Mouse (Mus musculus) kidney, adult 18-20 months (tissue): ENCODE measurements around the gene Hif3a.
"Not testable (repeated sequence)": the region's sequence is repeated elsewhere in the genome, so short reads cannot be mapped to it uniquely, and the experiment has no call there.

ENCODE experiments used
- DNase-seq: peaks from one replicate; pipeline ENCODE4 v3.0.0; 2021

Hif3a gene

DNA sequence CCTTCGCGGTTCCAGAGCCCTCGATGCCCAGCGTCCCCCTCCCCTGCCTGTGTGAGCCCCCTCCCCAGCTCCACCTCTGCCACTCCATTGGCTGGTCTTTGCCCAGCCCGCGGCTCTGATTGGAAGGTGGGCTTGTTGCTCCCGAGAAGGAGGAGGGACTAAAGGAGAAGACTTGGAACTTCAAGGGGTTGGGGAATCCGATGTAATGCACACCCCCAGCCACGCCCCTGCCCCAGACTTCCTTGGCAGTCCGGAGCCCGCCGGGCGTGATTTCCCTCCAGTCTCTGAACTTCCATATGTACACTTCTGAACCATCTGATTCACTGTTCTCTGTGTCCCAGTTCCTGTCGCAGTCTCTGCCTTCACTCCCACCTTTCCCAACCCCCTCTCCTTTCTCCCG is at the start of gene Hif3a:
Hif3a (minus strand) TSS at position 39 of the 400 bp plus-strand sequence.
- DNase-seq = no peak

DNA sequence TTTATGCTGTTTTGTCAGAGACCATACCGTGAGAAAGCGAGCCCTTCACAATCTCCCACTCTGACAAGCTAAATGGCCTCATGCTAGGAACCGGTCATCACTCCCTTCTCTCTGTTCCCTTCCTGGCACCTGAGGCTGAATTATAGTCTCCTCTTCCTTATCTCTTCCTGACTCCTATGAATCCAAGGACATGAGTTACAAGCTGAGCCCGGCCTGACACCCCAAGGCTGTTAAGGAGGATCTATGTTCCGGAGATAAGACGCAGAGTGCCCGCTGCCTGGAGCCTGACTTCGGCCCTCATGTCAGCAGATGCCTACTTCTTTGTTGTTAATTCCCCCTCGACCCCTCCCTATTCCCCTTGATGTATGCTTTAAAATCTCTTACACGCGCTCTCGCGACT is 39.4 kb upstream of the Hif3a start:
- DNase-seq = not testable (repeated sequence)

DNA sequence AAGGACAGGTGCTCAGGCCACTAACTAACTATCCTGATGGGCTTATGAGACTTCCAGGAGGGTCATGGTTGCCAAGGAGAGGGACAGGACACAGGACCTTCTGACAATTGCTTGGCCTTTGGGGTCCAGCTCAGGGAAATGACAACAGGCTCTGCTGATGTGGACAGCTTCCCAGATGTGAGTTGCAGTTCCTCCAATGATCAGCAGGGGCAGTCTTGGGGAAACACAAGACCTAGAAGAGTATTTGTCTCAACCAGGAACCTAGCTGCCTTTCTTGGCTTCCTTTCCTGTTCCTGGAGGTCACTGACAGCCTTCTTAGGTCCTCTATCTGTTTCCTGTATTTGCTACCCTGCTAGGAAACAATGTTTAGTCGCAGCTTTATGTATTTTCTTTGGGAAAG is 29.1 kb upstream of the Hif3a start:
- no peak for DNase-seq

DNA sequence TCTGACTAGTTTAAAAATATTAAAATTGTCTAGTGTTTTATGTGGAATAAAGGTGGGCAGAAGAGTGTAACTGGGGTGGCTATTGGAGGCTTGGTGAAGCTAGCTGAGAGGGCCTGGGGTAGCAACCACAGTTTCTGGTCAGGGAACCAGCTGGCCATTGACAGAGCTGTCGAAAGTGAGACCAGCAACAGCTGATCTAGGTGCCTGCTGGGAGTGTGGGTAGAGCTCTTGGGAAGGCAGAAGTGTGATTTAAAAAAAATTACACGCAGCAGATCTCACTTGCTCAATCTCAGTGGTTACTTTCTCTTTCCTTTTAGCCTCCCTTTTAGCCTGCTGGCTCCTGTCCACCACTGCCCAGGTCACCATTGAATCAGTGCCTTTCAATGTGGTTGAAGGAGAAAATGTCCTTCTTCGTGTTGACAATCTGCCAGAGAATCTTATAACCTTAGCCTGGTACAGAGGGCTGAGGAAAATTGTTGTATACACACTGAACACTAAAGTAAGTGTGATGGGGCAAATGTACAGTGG is 27.9 kb upstream of the Hif3a start:
- DNase-seq = no peak

DNA sequence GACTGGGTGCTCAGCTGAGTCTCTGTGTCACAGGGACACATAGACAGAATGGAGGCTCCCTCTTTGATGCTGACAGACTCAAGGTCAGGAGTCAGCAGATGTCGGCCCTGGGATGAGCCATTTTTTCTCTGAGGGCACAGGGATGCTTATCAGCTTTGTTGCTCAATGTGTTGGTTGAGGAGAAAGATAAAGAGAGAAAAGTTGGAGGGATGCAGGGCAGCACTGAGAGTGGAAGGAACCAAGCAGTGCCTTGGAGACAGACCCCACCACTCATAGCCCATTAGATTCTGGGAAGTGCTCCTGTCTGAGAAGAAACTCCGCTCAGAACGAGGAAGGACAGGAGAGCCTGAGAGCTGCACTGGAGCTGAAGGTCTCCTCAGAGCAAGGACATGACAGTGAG is 25.5 kb upstream of the Hif3a start:
- no peak for DNase-seq

DNA sequence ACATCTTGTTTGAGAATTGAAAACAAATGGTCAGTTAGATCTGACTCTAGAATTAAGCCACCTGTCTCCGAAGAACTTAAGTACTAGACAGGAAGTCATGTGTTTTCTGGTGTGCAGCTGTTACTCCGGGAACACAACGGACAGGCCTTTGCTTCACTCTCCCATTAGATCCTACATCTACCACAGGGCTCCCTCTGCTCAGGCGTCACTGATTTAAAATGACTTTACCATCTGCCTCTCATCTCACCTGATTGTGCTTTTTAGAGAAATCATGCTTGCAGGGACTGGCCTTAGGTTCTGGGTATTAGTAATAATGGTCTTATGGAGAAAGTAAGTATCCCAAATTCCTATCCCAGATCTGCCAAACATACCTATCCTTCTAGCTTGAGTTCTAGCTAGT is 20.5 kb upstream of the Hif3a start:
- DNase-seq = no peak

DNA sequence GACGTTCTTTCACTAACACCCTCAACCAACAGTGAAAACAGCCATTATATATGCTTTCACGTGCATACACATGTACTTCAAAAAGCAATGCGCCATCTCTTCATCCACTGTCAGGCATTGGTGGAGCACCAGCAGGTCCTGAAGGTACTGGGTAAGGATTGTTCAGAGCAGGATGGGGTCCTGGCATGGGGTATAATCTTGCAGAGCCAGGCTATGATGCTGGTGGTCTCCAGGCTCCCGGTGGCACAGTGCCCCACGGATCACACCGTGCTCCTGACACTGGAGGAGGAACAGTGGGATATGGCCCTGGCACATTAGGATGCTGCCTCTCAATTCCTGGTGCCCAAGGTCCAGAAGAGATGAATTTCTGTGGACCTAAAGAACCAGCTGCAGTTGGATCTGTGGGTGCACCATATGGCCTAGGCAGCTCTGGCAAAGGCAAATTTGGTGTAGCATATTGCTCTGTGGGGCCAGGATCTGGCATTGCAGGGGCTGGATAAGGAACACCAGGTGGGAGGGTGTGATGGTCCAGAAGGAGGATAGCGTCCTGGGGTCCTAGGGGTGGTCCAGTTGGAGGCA is 15.9 kb upstream of the Hif3a start:
- no peak for DNase-seq

DNA sequence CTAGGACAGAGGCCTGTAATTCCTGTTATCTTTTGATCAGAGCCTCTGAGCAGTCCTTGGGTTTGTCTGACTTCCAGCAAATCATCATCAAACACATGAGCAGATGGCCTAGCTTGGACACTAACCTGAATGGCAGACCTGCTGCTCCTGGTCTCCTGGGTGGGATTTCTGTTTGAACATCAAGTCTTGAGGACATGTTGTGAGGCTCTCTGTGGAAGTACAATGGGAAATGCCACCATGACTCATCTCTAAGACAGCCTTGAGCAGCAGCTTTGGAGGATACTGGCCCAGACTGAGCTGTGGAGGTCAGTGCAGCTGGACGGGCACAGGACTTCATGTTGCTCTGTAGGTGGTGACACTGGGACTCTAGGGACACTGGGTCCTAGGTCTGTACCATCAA is 14.3 kb upstream of the Hif3a start:
- no peak for DNase-seq

DNA sequence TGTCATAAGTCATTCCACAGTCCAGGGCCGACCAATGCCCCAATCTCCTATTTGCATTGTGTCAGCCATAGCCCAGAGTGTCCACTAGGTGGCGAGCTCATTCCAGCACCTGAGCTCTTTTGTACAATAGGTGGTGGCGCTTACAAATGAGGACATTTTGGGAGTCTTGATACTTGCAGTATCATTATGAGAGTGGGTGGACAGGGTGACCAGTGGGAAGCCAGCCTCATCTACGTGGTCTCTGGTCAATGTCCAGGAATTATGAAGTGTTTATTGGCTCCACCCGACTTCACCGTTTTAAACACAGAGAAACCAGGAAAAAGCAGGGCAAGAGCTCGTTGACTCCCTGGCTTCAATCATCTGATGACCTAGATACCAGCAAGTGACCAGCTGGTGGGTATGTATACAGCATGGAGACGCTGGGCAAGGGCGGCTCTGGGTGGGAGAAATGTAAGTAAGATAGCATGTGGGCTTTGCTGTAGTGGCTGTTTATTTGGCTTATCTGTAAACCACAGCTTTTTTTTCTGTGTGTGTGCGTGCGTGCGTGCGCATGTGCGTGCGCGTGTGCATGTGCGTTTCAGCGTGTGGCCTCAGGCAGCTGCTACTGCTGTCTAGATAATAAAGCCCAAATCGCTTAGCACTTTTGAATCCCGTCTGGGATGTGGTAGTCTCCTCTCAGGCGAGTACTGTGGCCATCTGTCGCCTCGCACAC is 11.8 kb upstream of the Hif3a start, which contains the start of gene Psg16:
Psg16 (plus strand) TSS at position 137 of the 712 bp plus-strand sequence.
- peak; percentile 69 for DNase-seq

DNA sequence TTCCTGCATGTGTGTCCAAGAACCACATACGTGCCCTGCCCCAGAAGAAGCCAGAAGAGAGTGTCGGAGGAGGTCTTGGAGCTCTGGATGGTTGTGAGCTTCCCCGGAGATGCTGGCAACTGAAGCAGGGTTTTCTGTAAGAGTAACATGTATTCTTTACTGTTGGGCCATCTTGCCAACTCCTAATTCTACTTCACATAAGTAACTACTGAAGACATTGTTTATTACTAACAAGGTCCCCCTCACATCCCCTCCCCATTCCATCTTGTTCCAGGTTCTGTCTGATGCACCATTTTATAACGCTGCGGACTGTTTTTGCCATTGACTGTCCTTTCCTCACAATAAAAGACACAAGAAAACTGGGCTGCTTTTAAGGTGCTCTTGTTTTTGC is 11.3 kb upstream of the Hif3a start:
- DNase-seq = no peak

DNA sequence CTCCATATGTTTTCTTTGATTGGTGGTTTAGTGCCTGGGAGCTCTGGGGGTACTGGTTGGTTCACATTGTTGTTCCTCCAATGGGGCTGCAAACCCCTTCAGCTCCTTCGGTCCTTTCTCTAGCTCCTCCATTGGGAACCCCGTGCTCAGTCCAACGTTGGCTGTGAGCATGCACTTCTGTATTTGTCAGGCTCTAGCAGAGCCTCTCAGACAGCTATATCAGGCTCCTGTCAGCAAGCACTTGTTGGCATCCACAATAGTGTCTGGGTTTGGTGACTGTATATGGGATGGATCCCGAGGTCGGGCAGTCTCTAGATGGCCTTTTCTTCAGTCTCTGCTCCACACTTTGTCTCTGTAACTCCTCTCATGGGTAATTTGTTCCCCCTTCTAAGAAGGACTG is 5.4 kb upstream of the Hif3a start:
- DNase-seq = not testable (repeated sequence)

DNA sequence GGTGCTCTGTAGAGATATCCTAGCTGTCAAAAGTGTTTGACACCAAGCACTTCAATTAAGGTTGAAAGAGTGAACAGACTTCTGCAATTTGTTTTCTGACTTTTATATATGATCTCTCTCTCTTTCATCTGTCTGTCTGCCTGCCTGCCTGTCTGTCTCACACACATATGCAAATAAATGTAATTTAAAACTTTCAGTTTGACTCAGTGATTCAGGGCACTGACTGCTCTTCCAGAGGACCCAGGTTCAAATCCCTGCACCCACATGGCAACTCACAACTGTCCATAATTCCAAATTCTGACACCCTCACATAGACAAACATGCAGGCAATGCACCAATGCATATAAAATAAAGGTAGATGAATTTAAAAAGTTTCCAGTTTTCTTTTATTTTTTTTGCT is 4.8 kb upstream of the Hif3a start:
- DNase-seq = no peak

DNA sequence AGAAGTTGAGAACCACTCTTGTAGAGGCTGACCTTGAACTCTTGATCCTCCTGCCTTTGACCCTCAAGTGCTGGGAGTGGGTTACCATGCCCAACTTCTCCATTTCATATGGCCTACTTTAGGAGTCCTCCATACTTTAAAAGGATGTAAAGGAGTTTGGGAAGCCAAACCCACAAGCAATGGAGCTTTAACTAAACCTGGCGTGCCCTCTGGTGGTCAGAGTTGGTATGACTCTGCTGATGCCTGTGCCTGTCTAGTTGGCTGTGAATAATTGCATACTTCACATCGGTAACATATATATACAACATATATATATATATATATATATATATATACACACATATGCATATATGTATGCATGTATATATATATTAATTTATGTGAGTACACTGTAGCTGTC is 4.2 kb upstream of the Hif3a start:
- DNase-seq = peak; percentile 89

DNA sequence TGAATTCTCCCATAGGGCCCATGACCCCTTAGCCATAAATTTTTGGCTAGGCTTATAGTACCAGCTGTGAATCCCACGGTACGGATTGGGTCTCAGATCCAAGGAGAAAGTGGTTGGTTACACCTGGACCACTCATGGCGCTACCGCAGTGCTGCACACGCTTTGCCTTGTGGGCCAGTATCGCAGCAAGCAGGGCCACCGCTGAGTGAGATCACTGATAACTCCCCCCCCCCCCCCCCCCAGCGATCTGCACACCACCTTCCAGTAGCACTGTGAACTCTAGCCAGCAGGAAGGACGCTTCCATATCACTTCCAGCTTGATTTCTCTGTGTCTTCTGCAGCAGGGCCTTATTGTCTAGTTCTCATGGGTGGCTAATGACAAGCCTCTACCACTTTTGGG is 3.4 kb upstream of the Hif3a start:
- DNase-seq = no peak

DNA sequence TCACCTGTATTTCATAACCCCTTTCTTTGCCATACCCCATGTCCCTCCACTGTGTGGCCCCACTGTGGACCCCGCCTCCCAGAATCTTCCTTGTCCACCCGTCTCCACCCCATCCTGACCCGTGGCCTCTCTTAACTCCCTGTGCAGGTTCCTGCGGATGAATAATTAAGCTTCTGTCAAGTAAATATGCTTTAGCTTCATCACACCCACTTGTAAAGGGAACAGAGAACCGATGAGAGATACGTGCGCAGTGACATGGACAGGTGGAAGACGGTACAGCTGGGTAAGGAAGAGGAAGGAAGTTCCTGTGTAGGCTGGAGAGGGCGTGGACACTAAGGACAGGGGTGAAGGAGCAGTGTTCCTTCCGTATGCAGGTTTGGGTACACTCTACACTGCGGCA is 618 bp upstream of the Hif3a start:
- peak; percentile 50 for DNase-seq

DNA sequence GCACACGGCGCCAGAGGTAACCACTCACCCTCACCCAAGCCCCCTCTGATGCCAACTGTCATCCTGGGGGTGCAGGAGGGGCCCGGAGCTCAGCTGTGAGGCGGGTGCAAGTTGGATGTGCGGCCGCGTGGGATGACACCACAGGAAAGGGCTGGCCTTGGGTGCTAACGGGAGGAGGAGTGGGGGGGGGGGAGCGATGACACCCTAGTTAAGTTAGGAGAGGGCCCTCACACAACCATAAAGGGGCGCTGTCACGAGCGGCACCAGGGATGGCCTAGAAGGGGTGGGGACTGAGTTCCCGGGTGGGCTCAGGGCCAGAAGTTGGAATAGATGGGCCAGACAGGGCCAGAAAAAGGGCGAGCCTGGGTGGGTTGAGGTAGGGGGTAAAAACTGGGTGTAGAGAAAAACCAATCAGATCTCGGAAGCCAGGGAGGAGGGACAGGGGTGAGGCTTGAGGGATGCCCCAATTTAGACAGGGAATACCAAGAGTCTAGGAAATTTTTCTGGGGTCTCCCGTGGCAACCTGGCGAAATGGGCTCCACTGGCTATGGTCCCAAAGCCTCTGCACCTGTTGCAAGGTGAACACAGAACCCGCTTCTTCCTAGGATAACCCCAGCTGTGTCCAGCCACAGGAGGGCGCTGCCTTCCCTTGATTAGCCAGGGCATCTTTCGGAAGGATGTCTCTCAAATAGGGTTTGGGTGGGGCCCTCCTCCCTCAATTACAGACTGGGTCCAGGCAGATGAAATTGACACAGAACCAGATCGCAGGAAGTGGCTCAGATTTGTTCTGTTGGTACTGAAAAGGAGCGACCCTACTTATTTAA is 1.2 kb downstream of the Hif3a start:
- DNase-seq = peak; percentile 24

DNA sequence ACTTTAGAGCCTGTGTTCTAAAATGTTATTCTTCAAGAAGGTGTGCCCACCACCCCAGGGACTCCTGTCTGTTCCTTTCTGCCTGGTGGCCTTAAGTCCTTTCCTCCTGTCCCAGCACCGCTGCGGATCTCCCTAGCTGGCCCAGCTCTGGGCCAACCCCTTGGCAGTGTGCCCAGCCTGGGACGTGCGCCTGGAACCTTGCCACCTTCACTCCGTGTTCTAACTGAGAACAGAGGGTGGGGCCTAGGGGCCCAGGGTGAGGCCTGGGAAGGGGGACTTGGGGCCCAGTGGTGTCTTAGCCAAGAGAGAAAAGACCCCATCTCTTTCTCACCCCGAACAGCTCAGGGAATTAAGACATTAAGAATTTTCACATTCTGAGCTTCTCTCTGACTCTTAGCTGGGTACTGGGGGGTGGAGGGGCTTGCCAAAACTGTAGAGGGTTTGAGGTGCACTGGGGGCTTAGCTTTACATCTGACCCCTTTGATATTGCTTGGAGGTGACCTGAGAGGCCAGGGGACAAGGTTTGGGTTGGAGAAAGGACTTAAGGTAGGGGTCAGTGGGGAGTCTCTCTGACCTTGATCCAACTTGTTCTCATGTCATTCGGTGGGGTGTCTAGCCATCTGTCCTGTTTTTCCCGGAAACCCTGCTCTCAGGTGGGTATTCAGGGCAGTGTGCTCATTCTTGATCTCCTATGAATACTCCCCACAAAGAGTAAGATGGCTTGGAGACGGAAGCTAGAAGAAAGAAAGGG is 2.0 kb downstream of the Hif3a start:
- DNase-seq = peak; percentile 98

DNA sequence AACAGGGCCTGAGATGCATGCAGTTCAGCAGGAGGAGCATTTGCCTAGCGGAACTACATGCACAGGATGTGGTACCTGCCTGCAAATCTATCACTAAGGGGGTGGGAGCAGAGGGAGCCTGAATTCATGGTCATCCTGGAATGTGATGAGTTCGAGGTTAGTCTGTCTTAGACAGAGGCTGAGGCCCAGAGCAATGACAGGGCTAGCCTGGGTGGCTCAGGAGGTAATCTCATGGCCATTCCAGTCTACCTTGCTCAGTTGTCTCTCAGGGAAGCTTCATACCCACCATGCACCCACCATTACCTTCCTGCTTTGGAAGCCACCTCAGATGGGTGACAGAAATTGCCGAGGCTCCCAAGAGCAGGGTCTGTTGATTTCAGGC is 2.8 kb downstream of the Hif3a start:
- DNase-seq = peak; percentile 39

DNA sequence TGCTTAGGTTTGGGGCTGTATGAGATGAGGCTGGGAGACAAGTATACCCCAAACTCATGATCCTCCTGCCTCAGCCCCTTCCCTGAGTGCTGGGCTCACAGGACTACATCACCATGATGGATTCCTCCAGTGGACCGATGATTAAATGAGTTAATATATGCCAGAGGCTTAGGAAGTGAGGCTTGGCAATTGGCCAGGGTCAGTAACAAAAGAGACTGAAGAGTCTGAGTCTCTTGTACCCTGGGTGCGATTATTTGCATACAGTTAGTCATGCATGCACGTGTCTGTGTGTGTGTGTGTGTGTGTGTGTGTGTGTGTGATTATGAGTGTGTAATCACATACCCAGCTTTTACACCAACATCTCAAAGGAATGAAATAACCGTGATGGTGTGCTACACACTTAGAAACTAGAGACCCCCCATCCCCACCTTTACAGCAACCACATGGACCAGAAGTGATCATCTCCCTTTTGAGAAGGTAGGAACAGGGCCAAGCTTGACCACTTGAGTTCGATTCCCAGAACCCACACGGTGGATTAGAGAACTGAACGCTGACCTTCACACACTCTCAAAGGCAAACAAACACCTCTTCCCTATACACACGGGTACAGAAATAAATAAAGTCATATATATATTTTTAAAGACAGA is 3.3 kb downstream of the Hif3a start:
- peak; percentile 71 for DNase-seq

DNA sequence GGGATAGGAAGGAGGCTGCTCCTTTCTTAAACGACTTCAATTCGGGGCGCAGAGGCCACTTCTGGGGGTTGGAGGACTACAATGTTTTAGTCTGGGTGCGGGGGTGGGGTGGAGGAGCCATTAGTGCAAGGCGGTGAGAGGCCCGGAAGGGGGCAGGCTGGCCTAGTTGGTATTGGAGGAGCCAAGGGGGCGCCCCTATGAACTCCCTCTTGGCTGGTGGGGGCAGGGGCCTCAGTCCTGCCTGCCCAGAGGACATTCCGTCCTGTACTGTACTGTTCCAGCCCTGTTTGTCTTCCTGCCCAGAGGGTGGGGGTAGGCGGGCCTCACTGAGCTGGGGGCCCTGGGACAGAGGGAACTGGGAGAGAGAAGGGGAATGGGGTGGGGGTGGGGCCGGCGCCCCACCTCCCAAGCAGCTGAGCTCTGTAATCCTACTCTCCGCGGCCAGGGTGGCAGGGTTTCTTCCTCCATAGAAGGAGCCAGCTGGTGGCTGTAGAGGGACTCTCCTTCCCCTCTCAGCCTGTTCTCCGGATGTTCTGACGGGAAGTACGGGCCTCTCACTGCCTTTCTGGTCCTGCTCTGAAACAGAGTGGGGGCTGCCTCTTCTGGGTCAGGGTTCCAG is 4.0 kb downstream of the Hif3a start:
- DNase-seq = peak; percentile 88

DNA sequence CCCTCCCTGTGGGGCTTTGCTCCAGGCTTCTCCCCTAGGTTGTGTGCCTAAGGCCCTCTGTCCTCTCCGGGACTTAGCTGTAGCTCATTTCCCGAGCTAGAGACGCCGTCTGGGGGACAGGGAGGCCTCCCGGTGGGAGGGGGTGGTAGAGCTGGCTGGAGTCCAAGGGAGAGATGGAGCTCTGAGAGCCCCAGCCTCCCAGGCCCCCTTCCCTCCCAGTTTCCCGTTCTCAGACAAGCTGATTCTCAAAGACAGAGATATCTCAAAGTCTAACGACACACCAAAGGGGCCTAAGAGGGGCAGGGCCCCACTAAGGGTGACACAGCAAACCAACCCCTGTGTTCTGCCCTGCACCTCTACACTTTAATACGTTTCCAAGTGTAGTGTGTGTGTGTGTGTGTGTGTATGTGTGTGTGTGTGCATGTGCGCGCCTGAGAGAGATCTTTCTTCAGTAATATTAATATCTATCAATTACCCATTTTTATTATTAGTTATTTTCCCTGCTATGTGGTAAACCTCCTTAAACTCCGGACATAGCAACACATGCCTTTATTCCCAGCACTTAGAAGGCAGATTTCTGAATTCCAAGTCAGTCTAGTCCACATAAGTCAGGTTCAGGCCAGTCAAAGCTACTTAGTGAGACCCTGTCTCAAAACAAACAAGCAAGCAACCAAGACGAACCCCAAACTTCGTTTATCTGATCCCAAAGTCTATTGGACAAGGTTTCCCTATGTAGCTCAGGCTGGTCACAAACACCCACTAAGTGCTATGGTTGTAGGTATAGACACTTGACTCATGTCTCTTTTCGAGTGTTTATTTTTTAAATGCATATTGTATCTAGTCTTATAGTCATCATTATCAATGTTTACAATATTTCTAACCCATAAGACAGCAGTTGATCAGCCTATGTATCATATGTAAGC is 5.4 kb downstream of the Hif3a start:
- peak; percentile 62 for DNase-seq
